Mouse (Mus musculus) heart, postnatal 0 days (tissue): ENCODE data around the gene B3gat2.

Experiments
- CTCF ChIP-seq: IDR thresholded peaks from 2 replicates; pipeline ENCODE4 v1.5.1; 2016; ENCODE audit warnings: antibody characterized with exemption, control low read depth, low read depth
- EP300 ChIP-seq: IDR thresholded peaks from 2 replicates; pipeline ENCODE4 v1.6.1; 2016; ENCODE audit warnings: antibody characterized with exemption, low read depth

DNA sequence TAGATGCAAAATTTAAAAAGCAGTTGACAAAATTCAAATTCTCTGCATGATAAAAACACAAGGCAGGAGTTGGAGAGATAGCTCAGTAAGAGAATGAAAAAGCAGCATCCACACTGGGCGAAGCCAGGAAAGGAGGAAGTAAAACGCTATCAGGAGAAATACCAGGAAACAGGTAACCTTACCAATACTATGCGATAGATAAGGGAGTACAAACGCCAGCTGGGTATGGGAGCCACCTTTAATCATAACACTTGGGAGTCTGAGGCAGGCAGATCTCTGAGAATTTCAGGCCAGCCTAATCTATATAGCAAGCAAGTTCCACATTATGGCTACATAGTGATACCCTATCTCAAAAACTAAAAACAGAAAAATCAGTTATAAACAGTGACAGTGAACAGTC lies 75.1 kb downstream of the B3gat2 start:
- no peak for TF ChIP-seq CTCF
- no peak for TF ChIP-seq EP300
